Mouse (Mus musculus): ENCODE results near the gene Fbxo24.
"Not testable (repeated sequence)": the region's sequence is repeated elsewhere in the genome, so short reads cannot be mapped to it uniquely, and the experiment has no call there.

Gene Fbxo24

GRCm38 (mm10) chr5:137644484-137644883, 15.7 kb upstream of the Fbxo24 start:
- DNase-seq (ENCODE audit: low read depth in 2 of 2, low spot score in 2 of 2) = no peak

GRCm38 (mm10) chr5:137642886-137643285, 14.1 kb upstream of the Fbxo24 start:
- no peak for DNase-seq (ENCODE audit: low read depth in 2 of 2, low spot score in 2 of 2)

GRCm38 (mm10) chr5:137641054-137641453, 12.3 kb upstream of the Fbxo24 start, which contains the start of gene Sap25:
Gene Sap25 (plus strand): TSS chr5:137641334.
- DNase-seq (ENCODE audit: low read depth in 2 of 2, low spot score in 2 of 2) = peak; percentile 24 to 45

GRCm38 (mm10) chr5:137639472-137639871, 10.7 kb upstream of the Fbxo24 start:
- no peak for DNase-seq (ENCODE audit: low read depth in 2 of 2, low spot score in 2 of 2)

GRCm38 (mm10) chr5:137633397-137634084, 4.7 kb upstream of the Fbxo24 start:
- no peak for DNase-seq (ENCODE audit: low read depth in 2 of 2, low spot score in 2 of 2)

GRCm38 (mm10) chr5:137631591-137631990, 2.8 kb upstream of the Fbxo24 start:
- peak in 1 of 2 experiments; percentile 19 for DNase-seq (ENCODE audit: low read depth in 2 of 2, low spot score in 2 of 2)

- peak; percentile 71 to 80 for DNase-seq (ENCODE audit: low read depth in 2 of 2, low spot score in 2 of 2)
These were observed 2.4 kb upstream of the Fbxo24 start for GRCm38 (mm10) chr5:137631171-137631570.

GRCm38 (mm10) chr5:137630602-137631001, 1.8 kb upstream of the Fbxo24 start:
- no peak for DNase-seq (ENCODE audit: low read depth in 2 of 2, low spot score in 2 of 2)

GRCm38 (mm10) chr5:137629906-137630545, 1.2 kb upstream of the Fbxo24 start:
- DNase-seq (ENCODE audit: low read depth in 2 of 2, low spot score in 2 of 2) = no peak

- DNase-seq (ENCODE audit: low read depth in 2 of 2, low spot score in 2 of 2) = no peak
These were observed 512 bp upstream of the Fbxo24 start for GRCm38 (mm10) chr5:137629306-137629721.

GRCm38 (mm10) chr5:137627991-137628390, 811 bp downstream of the Fbxo24 start:
- DNase-seq (ENCODE audit: low read depth in 2 of 2, low spot score in 2 of 2) = no peak

- DNase-seq (ENCODE audit: low read depth in 2 of 2, low spot score in 2 of 2) = no peak
These were observed 4.8 kb downstream of the Fbxo24 start for GRCm38 (mm10) chr5:137623937-137624530.

- no peak for DNase-seq (ENCODE audit: low read depth in 2 of 2, low spot score in 2 of 2)
These were observed 13.5 kb downstream of the Fbxo24 start for GRCm38 (mm10) chr5:137615347-137615746.

GRCm38 (mm10) chr5:137614921-137615320, 13.9 kb downstream of the Fbxo24 start:
- not testable (repeated sequence) for DNase-seq (ENCODE audit: low read depth in 2 of 2, low spot score in 2 of 2)

- no peak for DNase-seq (ENCODE audit: low read depth in 2 of 2, low spot score in 2 of 2)
These were observed 15.3 kb downstream of the Fbxo24 start, which contains the start of gene Pcolce for GRCm38 (mm10) chr5:137613550-137613949. Gene Pcolce (minus strand): TSS chr5:137613784.

- no peak for DNase-seq (ENCODE audit: low read depth in 2 of 2, low spot score in 2 of 2)
These were observed 15.7 kb downstream of the Fbxo24 start for GRCm38 (mm10) chr5:137613076-137613475.

GRCm38 (mm10) chr5:137611245-137611602, 17.6 kb downstream of the Fbxo24 start:
- DNase-seq (ENCODE audit: low read depth in 2 of 2, low spot score in 2 of 2) = no peak

GRCm38 (mm10) chr5:137610548-137611244, 18.1 kb downstream of the Fbxo24 start:
- no peak for DNase-seq (ENCODE audit: low read depth in 2 of 2, low spot score in 2 of 2)

- DNase-seq (ENCODE audit: low read depth in 2 of 2, low spot score in 2 of 2) = no peak
These were observed 18.7 kb downstream of the Fbxo24 start for GRCm38 (mm10) chr5:137610056-137610455.

- no peak for DNase-seq (ENCODE audit: low read depth in 2 of 2, low spot score in 2 of 2)
These were observed 19.5 kb downstream of the Fbxo24 start for GRCm38 (mm10) chr5:137609292-137609691.

GRCm38 (mm10) chr5:137608654-137609190, 20.1 kb downstream of the Fbxo24 start:
- no peak for DNase-seq (ENCODE audit: low read depth in 2 of 2, low spot score in 2 of 2)
